Mouse (Mus musculus): Measurements from ENCODE around the gene Ppid. TPM values are rescaled to one million over a fixed set of nuclear protein-coding genes. Genes with fewer than 3 reads are reported as not detected.

Ppid gene
- polyA plus RNA-seq, 1 experiment from 2014 or later = 37.9 TPM

DNA sequence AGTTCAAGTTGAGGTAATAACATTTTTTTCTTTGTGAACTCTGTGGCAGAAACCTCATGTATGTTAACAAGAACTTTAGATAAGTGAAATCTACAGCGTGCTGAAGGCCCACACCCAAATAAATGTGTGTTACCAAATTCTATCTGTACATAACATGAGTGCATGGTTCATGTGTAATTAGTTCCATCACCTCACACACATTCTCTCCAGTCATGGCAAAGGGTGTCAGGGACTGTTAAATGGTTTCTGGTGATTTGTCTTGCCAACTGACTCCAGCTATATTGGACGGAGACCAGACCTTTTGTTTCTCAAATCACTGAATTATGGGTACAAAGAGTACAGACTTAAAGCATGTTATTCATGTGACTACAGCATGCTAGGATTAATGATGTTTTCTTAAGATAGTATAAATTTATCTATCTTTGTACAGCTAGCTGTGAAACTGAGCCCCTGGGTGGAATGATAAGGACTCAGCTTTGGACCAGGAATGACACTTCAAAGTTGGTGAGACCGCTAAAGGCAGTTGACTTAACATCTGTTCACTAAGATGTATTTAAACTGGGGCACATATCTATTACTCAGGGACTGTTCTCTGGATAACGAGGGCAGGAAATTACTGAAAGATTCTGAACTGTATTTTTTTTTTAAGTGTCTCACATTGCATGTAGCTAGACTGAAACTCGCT is 11.1 kb upstream of the Ppid start:
- WGBS (ENCODE audit: missing documents) = 95% methylated on average over 5 of the region's 5 CpGs
- Histone ChIP-seq H3K79me2 (ENCODE audit: inconsistent target) (no peaks in the 10 kb centered on the region; the same call in 1 of the 2 replicates), H3K4me3 (ENCODE audit: inconsistent target) (no peak overlapping the region), H3K27ac (no peak overlapping the region), H3K36me3 (ENCODE audit: inconsistent target) (no peaks in the 10 kb centered on the region)

DNA sequence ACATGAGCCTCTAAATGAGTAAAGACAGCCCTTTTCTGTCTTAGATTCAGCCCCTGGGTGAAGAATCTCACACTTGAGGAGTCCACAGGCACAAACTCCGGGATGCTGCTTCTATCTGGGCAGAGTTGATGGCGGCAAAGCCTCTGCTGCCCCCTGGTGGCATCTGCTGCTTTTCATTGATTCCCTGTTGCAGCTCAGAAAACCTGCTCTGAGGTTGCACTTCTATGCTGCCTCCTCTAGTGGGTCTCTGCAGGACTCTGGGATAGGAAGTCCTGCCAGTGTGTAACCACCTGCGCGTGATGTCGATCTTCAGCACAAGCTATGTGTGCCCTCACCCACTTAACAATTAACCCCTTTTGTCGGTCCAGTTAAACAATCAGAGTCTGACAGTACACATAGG is 4.3 kb upstream of the Ppid start:
- Histone ChIP-seq H3K79me2 (ENCODE audit: inconsistent target) (peaks cover 13% of the 10 kb centered on the region), H3K27ac (no peak overlapping the region), H3K36me3 (ENCODE audit: inconsistent target) (no peaks in the 10 kb centered on the region), H3K4me3 (ENCODE audit: inconsistent target) (no peak overlapping the region)
- 1% methylated on average over 6 of the region's 6 CpGs for WGBS (ENCODE audit: missing documents)

- peaks cover 10% of the 10 kb centered on the region; the same call in 1 of the 2 replicates for H3K36me3 ChIP-seq (ENCODE audit: inconsistent target)
- H3K79me2 ChIP-seq (ENCODE audit: inconsistent target) = peaks cover 39% of the 10 kb centered on the region
- H3K4me3 ChIP-seq (ENCODE audit: inconsistent target) = no peak overlapping the region
- no peak overlapping the region for H3K27ac ChIP-seq
- 83% methylated on average over 2 of the region's 2 CpGs for WGBS (ENCODE audit: missing documents)
These were observed 1.5 kb upstream of the Ppid start for GRCm38 (mm10) chr3:79589671-79590070.

DNA sequence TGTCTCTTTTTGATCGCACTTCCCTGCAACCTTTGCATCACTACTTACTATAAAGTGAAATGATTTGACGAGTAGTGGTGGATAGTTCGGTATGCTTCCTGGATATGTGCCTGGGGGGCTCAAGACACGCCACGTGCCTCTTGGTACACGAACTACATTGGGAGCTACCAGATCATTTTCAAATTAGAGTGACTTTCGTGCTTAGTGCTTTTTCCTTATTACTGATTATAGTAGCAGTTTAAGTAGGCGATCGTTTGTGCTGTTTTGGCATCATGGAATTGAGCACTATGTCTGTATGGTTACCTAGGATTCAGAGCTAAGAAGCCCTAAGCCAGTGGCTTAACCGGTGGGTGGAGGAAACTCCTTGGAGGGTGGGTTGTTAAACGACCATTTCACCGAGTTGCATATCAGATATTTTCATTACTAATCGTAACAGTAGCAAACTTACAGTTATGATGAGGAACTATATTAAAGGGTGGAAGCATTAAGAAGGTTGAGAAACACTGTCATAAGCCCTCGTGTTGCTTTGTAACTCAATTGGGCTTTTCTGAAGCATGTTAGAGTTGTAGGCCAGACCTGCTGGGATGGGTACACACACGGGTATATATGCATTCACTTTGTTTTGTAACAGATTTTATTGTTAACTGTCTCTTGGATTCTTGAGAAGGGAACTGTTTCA is 790 bp downstream of the Ppid start:
- H3K79me2 ChIP-seq (ENCODE audit: inconsistent target) = peaks cover 30% of the 10 kb centered on the region
- peak overlapping the region; percentile 70 for H3K4me3 ChIP-seq (ENCODE audit: inconsistent target)
- 1% methylated on average over 15 of the region's 15 CpGs for WGBS (ENCODE audit: missing documents)
- peak overlapping the region; percentile 71 for H3K27ac ChIP-seq
- H3K36me3 ChIP-seq (ENCODE audit: inconsistent target) = peaks cover 33% of the 10 kb centered on the region

- H3K36me3 ChIP-seq (ENCODE audit: inconsistent target) = peaks cover 47% of the 10 kb centered on the region
- WGBS (ENCODE audit: missing documents) = 91% methylated on average over 7 of the region's 7 CpGs
These were observed 4.3 kb downstream of the Ppid start for GRCm38 (mm10) chr3:79595468-79595867.

GRCm38 (mm10) chr3:79609886-79610285 is 18.7 kb downstream of the Ppid start:
- H3K27ac ChIP-seq = no peak overlapping the region
- H3K36me3 ChIP-seq (ENCODE audit: inconsistent target) = peaks cover 56% of the 10 kb centered on the region

More at GRCm38 (mm10) chr3:79595468-79595867, 4.3 kb downstream of the Ppid start:
- Histone ChIP-seq H3K27ac (no peak overlapping the region), H3K4me3 (ENCODE audit: inconsistent target) (no peak overlapping the region), H3K79me2 (ENCODE audit: inconsistent target) (peaks cover 30% of the 10 kb centered on the region)

GRCm38 (mm10) chr3:79627484-79628181 is 36.5 kb downstream of the Ppid start:
- Histone ChIP-seq H3K79me2 (ENCODE audit: inconsistent target) (peaks cover 22% of the 10 kb centered on the region; the same call in 1 of the 2 replicates), H3K36me3 (ENCODE audit: inconsistent target) (peaks cover 3% of the 10 kb centered on the region; the same call in 1 of the 2 replicates), H3K4me3 (ENCODE audit: inconsistent target) (peak overlapping the region; percentile 90), H3K27ac (no peak overlapping the region)
- WGBS (ENCODE audit: missing documents) = 7% methylated on average over 10 of the region's 10 CpGs

More at GRCm38 (mm10) chr3:79609886-79610285, 18.7 kb downstream of the Ppid start:
- no peak overlapping the region for H3K4me3 ChIP-seq (ENCODE audit: inconsistent target)
- H3K79me2 ChIP-seq (ENCODE audit: inconsistent target) = no peaks in the 10 kb centered on the region
- 96% methylated on average over 2 of the region's 2 CpGs for WGBS (ENCODE audit: missing documents)

DNA sequence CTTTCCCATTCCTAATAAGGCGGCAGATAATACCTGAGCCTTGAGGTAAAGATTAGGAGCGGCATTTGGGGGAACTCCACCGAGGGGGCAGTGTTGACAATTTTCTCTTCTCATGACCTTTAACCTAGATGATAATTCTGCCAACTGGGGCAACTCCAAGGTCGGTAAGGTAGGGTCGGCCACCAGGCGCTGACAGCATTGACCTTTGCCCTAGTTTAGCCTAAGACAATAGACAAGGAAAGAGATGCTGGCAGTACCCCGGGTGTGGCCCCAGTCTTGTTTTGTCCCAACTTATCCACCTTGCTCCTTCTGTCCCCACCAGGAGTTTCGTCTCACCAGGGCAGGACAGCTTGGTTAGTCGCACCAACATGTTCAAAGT is 37.0 kb downstream of the Ppid start:
- Histone ChIP-seq H3K27ac (peak overlapping the region; percentile 44; the same call in 1 of the 2 replicates), H3K4me3 (ENCODE audit: inconsistent target) (peak overlapping the region; percentile 90), H3K79me2 (ENCODE audit: inconsistent target) (peaks cover 22% of the 10 kb centered on the region; the same call in 1 of the 2 replicates), H3K36me3 (ENCODE audit: inconsistent target) (no peaks in the 10 kb centered on the region)
- WGBS (ENCODE audit: missing documents) = 2% methylated on average over 9 of the region's 9 CpGs

DNA sequence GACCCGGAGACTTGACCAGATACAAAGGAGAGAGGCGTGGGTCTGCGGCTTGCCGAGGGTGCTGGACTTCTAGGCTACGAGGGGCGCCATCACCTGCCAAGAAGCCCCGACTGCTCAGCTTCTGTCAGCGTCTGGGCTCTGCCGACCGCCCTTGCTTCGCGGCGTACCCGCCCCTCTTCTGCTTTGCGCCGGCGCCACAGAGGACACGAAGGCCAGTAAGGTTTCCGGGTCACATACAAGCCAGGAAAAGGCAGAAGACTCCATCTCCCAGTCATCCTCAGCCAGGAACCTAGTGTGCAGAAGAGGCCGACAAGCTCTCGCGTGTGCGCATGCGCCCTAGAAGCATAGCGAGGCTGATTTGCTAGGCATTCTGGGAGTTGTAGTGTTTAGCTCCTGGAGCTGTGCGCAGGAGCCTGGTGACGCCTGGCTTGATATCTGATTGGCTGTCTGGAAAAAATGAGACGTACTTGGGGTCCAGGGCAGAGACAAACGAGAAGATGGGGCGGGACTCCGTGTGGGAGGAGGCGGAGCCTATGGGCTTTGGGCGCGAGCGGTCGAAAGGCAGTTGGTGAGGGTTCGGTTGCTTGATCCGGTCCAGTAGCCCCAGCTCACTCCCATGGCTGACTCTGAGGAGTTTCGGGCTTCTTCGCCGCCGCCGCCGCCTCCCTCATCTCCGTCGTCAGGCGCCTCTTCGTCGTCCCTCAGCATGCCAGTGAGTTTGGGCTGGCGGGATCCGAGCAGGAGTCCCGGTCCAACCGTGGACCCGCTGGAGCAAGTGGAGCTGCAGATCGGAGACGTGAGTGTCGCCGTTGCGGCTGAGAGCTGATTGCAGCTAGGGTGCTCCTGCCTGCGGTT is 37.6 kb downstream of the Ppid start, which contains the start of gene 4930579G24Rik:
Gene 4930579G24Rik, plus strand, starts transcription at position 519 of the 855 bp plus-strand sequence.
- H3K4me3 ChIP-seq (ENCODE audit: inconsistent target) = peak within 1 kb of the TSS; percentile 90

DNA sequence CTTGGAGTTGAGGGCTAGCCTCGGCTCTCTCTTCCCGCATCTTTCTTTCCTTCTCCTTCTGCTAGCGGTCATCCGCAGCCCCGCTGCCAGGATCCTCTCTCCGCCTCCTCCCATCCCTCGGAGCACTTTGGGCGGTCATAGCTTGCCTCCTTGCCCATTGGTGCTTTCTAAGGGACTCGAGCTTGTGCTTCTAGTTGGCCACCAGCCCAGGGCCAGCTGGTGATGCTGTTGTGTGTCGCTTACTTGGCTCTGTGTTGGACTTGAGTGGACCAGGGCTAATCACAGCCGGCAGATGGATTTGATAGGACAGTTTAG is 38.2 kb downstream of the Ppid start, which contains the start of gene Etfdh:
Gene Etfdh, minus strand, starts transcription at position 85 of the 315 bp plus-strand sequence.
- Histone ChIP-seq H3K27ac (peak within 1 kb of the TSS; percentile 44), H3K36me3 (ENCODE audit: inconsistent target) (no peaks in the 10 kb centered on the region), H3K79me2 (ENCODE audit: inconsistent target) (peaks cover 22% of the 10 kb centered on the region; the same call in 1 of the 2 replicates), H3K4me3 (ENCODE audit: inconsistent target) (peak within 1 kb of the TSS; percentile 90)
- 3% methylated on average over 11 of the region's 11 CpGs for WGBS (ENCODE audit: missing documents)

More for the DNA sequence above, 37.6 kb downstream of the Ppid start, which contains the start of gene 4930579G24Rik:
- WGBS (ENCODE audit: missing documents) = under 1% methylated on average over 60 of the region's 60 CpGs
- peaks cover 22% of the 10 kb centered on the region; the same call in 1 of the 2 replicates for H3K79me2 ChIP-seq (ENCODE audit: inconsistent target)
- no peaks in the 10 kb centered on the region for H3K36me3 ChIP-seq (ENCODE audit: inconsistent target)
- peak within 1 kb of the TSS; percentile 44 for H3K27ac ChIP-seq

DNA sequence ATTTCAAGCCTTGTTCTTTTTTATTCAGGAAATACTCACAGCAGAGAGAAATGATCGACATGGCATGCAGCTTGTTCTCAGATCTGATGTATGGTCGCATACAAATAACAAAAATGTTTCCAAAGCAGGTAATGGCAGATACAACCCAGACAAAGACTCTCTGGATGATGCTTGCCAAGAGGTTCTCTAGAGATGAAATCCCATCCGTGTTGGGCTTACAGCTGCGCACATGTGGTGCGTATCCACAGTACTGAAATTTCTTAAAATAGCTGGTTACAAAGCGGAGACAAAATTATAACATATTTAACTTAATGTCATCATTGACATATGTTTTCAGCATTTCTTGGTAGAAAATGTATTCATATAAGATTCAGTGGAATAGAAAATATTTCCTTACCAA is 61.0 kb downstream of the Ppid start:
- Histone ChIP-seq H3K79me2 (ENCODE audit: inconsistent target) (no peaks in the 10 kb centered on the region), H3K27ac (no peak overlapping the region), H3K4me3 (ENCODE audit: inconsistent target) (no peak overlapping the region), H3K36me3 (ENCODE audit: inconsistent target) (no peaks in the 10 kb centered on the region)
- 91% methylated on average over 6 of the region's 6 CpGs for WGBS (ENCODE audit: missing documents)

All from macrophage (primary cell).